Mouse (Mus musculus): ENCODE data around the gene Mrps18a.

The Mrps18a gene

GRCm38 (mm10) chr17:46110402-46111289 lies at the start of gene Mrps18a:
Gene Mrps18a (plus strand): TSS chr17:46110986.
- peak; percentile 86 for DNase-seq

- no peak for DNase-seq
These were observed 47.4 kb upstream of the Mrps18a start for GRCm38 (mm10) chr17:46063283-46063973.

- DNase-seq: no peak
These were observed 46.8 kb upstream of the Mrps18a start for GRCm38 (mm10) chr17:46063974-46064312.

- DNase-seq: no peak
These were observed 40.7 kb upstream of the Mrps18a start for GRCm38 (mm10) chr17:46070046-46070445.

- DNase-seq: no peak
These were observed 39.3 kb upstream of the Mrps18a start for GRCm38 (mm10) chr17:46071531-46071930.

GRCm38 (mm10) chr17:46073730-46074301 lies 37.0 kb upstream of the Mrps18a start:
- DNase-seq: peak; percentile 52

GRCm38 (mm10) chr17:46074398-46075115 lies 36.2 kb upstream of the Mrps18a start:
- DNase-seq: no peak

GRCm38 (mm10) chr17:46075116-46075485 lies 35.7 kb upstream of the Mrps18a start:
- no peak for DNase-seq

- DNase-seq: no peak
These were observed 35.1 kb upstream of the Mrps18a start for GRCm38 (mm10) chr17:46075551-46076259.

GRCm38 (mm10) chr17:46076260-46076551 lies 34.6 kb upstream of the Mrps18a start:
- DNase-seq: no peak

GRCm38 (mm10) chr17:46077921-46078534 lies 32.8 kb upstream of the Mrps18a start:
- DNase-seq: no peak

GRCm38 (mm10) chr17:46079037-46079436 lies 31.7 kb upstream of the Mrps18a start:
- DNase-seq: no peak

GRCm38 (mm10) chr17:46080388-46080787 lies 30.4 kb upstream of the Mrps18a start:
- no peak for DNase-seq

- no peak for DNase-seq
These were observed 29.7 kb upstream of the Mrps18a start for GRCm38 (mm10) chr17:46081042-46081441.

GRCm38 (mm10) chr17:46081657-46082056 lies 29.1 kb upstream of the Mrps18a start:
- DNase-seq: no peak

- DNase-seq: no peak
These were observed 27.4 kb upstream of the Mrps18a start for GRCm38 (mm10) chr17:46083381-46083780.

GRCm38 (mm10) chr17:46084091-46084501 lies 26.7 kb upstream of the Mrps18a start:
- DNase-seq: peak; percentile 51

GRCm38 (mm10) chr17:46086341-46086870 lies 24.4 kb upstream of the Mrps18a start:
- DNase-seq: no peak

- DNase-seq: no peak
These were observed 19.4 kb upstream of the Mrps18a start for GRCm38 (mm10) chr17:46091351-46091750.

- DNase-seq: no peak
These were observed 18.9 kb upstream of the Mrps18a start for GRCm38 (mm10) chr17:46091899-46092298.

- DNase-seq: no peak
These were observed 12.3 kb upstream of the Mrps18a start for GRCm38 (mm10) chr17:46098525-46098924.

GRCm38 (mm10) chr17:46101906-46102305 lies 8.9 kb upstream of the Mrps18a start:
- DNase-seq: no peak
